Mouse (Mus musculus): Measurements from ENCODE around the gene Cenpf. TPM values are rescaled to one million over a fixed set of nuclear protein-coding genes. Genes with fewer than 3 reads are reported as not detected.

Cenpf gene
- polyA plus RNA-seq, 1 experiment from 2014 or later = 47.0 TPM

DNA sequence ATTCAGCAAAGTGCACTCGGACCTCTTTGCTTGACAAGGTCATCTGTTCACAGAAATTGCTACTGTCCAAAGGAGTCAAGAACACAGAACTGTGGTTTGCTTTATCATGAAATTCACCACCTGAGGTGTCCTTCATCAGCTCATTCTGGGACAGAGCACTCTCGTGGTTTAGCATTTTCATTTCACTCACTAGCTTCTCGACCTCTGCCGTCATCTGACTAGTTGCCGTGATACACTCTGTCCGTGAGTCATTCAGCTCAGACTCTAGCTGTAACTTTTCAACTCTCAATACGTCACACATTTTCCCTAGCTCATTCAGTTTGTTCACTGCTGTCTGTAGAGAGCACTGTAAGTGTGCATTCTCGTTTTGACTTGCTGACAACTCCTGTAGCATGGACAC lies 30.5 kb downstream of the Cenpf start:
- ATAC-seq (replicated peaks; ENCODE audit: low FRiP score) (no peak), DNase-seq (ENCODE audit: low spot score) (no peak)
- WGBS = 86% methylated on average over 8 of the region's 8 CpGs

DNA sequence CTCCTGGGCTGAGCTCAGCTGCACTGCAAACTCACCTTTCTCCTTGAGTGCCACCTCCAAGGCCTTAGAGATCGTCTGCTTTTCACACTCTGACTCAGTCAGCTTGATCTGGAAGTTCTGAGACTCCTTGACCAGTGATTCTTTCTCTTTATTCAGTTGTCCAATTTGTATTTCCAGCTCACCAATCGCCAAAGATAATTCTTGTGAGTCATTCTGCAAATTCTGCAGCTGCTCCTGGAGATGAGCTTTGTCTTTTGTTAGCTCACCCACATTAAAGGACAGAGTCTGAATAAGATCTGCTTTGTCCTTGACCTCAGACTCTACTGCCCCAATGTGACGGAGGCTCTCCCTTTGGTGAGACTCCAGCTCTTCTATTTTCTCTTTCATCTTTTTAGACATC lies 34.1 kb downstream of the Cenpf start:
- Histone ChIP-seq H3K4me3 (ENCODE audit: low read depth, low read length) (no peak overlapping the region), H3K4me2 (no peak overlapping the region), H3K9me3 (ENCODE audit: control insufficient read depth, low read length) (no peaks in the 10 kb centered on the region), H3K27ac (ENCODE audit: low read depth, low read length) (no peak overlapping the region), H3K4me1 (replicated peaks; ENCODE audit: control insufficient read depth, insufficient read depth, low read length) (no peaks in the 10 kb centered on the region), H3K36me3 (ENCODE audit: control insufficient read depth, insufficient read depth, low read length) (peaks cover 29% of the 10 kb centered on the region), H3K27me3 (replicated peaks; ENCODE audit: control insufficient read depth, insufficient read depth, low read length) (no peaks in the 10 kb centered on the region), H3K9ac (ENCODE audit: low read depth, low read length) (no peak overlapping the region)
- 91% methylated on average over 3 of the region's 3 CpGs for WGBS
- no peak for ATAC-seq (replicated peaks; ENCODE audit: low FRiP score)
- no peak for DNase-seq (ENCODE audit: low spot score)

More for the DNA sequence above, 30.5 kb downstream of the Cenpf start:
- Histone ChIP-seq H3K27me3 (replicated peaks; ENCODE audit: control insufficient read depth, insufficient read depth, low read length) (no peaks in the 10 kb centered on the region), H3K4me1 (replicated peaks; ENCODE audit: control insufficient read depth, insufficient read depth, low read length) (no peaks in the 10 kb centered on the region), H3K9me3 (ENCODE audit: control insufficient read depth, low read length) (no peaks in the 10 kb centered on the region), H3K4me2 (no peak overlapping the region), H3K27ac (ENCODE audit: low read depth, low read length) (no peak overlapping the region), H3K4me3 (ENCODE audit: low read depth, low read length) (no peak overlapping the region), H3K36me3 (ENCODE audit: control insufficient read depth, insufficient read depth, low read length) (peaks cover 24% of the 10 kb centered on the region), H3K9ac (ENCODE audit: low read depth, low read length) (no peak overlapping the region)

DNA sequence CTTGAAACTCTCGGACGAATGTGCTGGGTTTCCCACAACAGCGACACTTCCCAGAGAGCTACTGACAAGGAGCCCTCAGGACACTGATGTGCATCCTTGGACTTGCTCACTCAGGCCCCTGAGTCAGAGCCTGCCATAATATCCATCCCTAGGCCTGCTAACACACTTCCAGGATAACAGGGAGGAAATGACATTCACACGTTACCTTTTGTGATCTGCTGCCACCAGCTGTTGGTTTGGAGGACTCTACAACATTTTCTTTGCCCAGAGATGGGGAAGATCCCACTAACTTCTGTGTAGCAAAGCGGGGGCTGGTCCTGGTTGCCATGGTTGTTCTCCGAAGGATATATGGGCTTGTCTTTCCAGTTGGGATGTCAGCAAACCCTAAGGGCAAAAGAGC lies 41.3 kb downstream of the Cenpf start:
- no peak for DNase-seq (ENCODE audit: low spot score)
- 92% methylated on average over 6 of the region's 6 CpGs for WGBS

DNA sequence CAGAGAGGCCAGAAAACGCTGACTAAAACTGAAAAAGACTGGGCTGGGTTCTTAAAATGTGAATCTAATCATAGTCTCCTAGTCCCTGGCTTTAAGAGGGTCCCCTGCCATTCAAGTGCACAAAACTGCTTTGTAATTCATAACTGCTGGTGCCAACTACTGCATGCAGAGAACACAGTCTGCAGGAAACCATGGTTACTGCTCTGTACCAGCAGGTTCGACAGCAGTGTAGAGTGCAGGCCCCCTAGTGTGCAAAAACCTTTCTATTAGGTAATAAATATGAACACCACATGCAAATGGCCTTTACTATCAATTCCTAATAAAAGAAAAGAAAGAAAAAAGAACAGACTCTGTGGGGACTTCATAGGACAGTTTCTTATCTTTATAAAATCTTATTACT lies 42.5 kb downstream of the Cenpf start:
- no peak for ATAC-seq (replicated peaks; ENCODE audit: low FRiP score)
- no peaks in the 10 kb centered on the region for H3K4me1 ChIP-seq (replicated peaks; ENCODE audit: control insufficient read depth, insufficient read depth, low read length)
- DNase-seq (ENCODE audit: low spot score) = no peak
- no peaks in the 10 kb centered on the region for H3K27me3 ChIP-seq (replicated peaks; ENCODE audit: control insufficient read depth, insufficient read depth, low read length)
- 85% methylated on average over 2 of the region's 2 CpGs for whole genome bisulfite sequencing
- no peaks in the 10 kb centered on the region for H3K9me3 ChIP-seq (ENCODE audit: control insufficient read depth, low read length)
- H3K4me2 ChIP-seq = no peak overlapping the region
- H3K4me3 ChIP-seq (ENCODE audit: low read depth, low read length) = no peak overlapping the region
- H3K27ac ChIP-seq (ENCODE audit: low read depth, low read length) = no peak overlapping the region
- no peak overlapping the region for H3K9ac ChIP-seq (ENCODE audit: low read depth, low read length)
- peaks cover 34% of the 10 kb centered on the region for H3K36me3 ChIP-seq (ENCODE audit: control insufficient read depth, insufficient read depth, low read length)

More for the DNA sequence above, 41.3 kb downstream of the Cenpf start:
- H3K4me3 ChIP-seq (ENCODE audit: low read depth, low read length) = no peak overlapping the region
- H3K27me3 ChIP-seq (replicated peaks; ENCODE audit: control insufficient read depth, insufficient read depth, low read length) = no peaks in the 10 kb centered on the region
- no peaks in the 10 kb centered on the region for H3K4me1 ChIP-seq (replicated peaks; ENCODE audit: control insufficient read depth, insufficient read depth, low read length)
- ATAC-seq (replicated peaks; ENCODE audit: low FRiP score) = no peak
- H3K27ac ChIP-seq (ENCODE audit: low read depth, low read length) = no peak overlapping the region
- no peak overlapping the region for H3K4me2 ChIP-seq
- H3K36me3 ChIP-seq (ENCODE audit: control insufficient read depth, insufficient read depth, low read length) = peaks cover 35% of the 10 kb centered on the region
- no peaks in the 10 kb centered on the region for H3K9me3 ChIP-seq (ENCODE audit: control insufficient read depth, low read length)
- H3K9ac ChIP-seq (ENCODE audit: low read depth, low read length) = no peak overlapping the region

DNA sequence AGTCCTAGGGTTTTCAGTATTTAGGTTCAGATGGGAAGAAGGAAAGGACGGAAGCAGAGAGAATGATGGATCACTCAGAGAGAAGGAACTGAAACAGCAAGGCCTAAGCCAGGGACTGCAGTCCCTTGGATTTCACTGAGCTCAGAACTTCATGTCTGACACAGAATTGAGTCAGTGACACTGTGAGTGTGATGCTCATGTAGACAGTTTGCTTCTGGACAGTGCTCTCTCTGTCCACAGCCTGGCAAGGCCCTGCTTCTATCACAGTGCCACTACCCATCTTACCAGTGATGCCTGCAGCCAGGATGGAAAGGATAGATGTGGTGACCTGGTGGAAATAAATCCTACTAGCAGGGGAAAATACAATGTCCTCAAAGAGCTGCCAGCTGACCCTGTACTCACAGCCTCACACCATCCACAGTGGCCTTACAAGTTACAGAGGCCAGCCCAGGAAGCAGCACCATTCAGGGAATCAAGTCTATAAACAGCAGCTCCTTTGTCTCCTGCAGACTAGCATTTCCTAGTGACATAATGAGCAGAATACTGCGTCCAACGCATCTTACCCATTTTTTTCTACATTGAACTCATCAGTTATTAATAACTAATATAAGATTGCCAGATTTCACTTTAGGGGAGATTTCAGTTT lies 43.1 kb downstream of the Cenpf start:
- ATAC-seq (replicated peaks; ENCODE audit: low FRiP score) = no peak
- WGBS = 91% methylated on average over 3 of the region's 3 CpGs
- H3K36me3 ChIP-seq (ENCODE audit: control insufficient read depth, insufficient read depth, low read length) = peaks cover 33% of the 10 kb centered on the region

DNA sequence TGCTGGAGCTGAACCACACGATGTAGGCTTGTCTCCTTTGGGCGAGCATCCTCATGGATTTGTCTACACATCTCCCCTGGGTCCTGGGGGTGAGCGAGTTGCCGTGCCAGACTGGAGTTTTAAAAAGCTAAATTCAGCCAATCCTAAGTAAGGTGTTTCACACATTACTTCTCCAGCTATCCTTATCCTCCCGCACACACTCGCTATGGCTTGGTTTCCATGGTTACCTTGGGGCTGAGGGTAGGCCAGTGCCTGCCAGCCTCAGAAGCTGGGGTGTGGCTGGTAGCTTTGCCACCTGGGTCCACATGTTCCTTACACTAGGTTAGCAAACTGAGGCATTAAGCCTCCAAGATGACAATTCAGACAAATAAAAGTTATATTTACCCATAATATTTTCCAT lies 48.3 kb downstream of the Cenpf start:
- ATAC-seq (replicated peaks; ENCODE audit: low FRiP score) = no peak; the same call in 1 of the 2 replicates
- H3K36me3 ChIP-seq (ENCODE audit: control insufficient read depth, insufficient read depth, low read length) = peaks cover 9% of the 10 kb centered on the region; the same call in 1 of the 2 replicates
- WGBS = 85% methylated on average over 6 of the region's 6 CpGs

More for the DNA sequence above, 43.1 kb downstream of the Cenpf start:
- Histone ChIP-seq H3K9ac (ENCODE audit: low read depth, low read length) (no peak overlapping the region), H3K4me1 (replicated peaks; ENCODE audit: control insufficient read depth, insufficient read depth, low read length) (no peaks in the 10 kb centered on the region), H3K27ac (ENCODE audit: low read depth, low read length) (no peak overlapping the region), H3K4me3 (ENCODE audit: low read depth, low read length) (no peak overlapping the region), H3K4me2 (no peak overlapping the region), H3K27me3 (replicated peaks; ENCODE audit: control insufficient read depth, insufficient read depth, low read length) (no peaks in the 10 kb centered on the region), H3K9me3 (ENCODE audit: control insufficient read depth, low read length) (no peaks in the 10 kb centered on the region)
- no peak for DNase-seq (ENCODE audit: low spot score)

DNA sequence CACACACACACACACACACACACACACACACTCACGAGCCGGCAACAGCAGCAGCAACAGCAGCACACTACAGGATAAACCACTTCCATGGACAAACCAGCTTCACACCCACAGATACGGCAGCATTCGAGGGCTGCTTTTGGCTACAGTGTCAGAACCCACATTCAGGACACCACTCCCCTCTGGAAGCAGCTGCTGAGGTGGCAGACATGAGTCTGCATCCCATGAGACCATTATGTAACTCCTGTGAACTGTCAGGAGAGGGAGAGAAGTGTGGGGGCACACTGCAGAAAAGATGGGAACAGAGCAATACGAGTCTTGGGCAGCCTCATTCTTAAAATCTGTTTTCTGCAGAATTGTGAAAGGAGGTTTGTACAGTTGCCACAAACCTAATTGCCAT lies 54.1 kb downstream of the Cenpf start:
- no peak for DNase-seq (ENCODE audit: low spot score)
- Histone ChIP-seq H3K27ac (ENCODE audit: low read depth, low read length) (no peak overlapping the region), H3K9me3 (ENCODE audit: control insufficient read depth, low read length) (no peaks in the 10 kb centered on the region), H3K36me3 (ENCODE audit: control insufficient read depth, insufficient read depth, low read length) (no peaks in the 10 kb centered on the region), H3K4me1 (replicated peaks; ENCODE audit: control insufficient read depth, insufficient read depth, low read length) (no peaks in the 10 kb centered on the region), H3K4me2 (no peak overlapping the region), H3K27me3 (replicated peaks; ENCODE audit: control insufficient read depth, insufficient read depth, low read length) (no peaks in the 10 kb centered on the region), H3K9ac (ENCODE audit: low read depth, low read length) (no peak overlapping the region), H3K4me3 (ENCODE audit: low read depth, low read length) (no peak overlapping the region)
- ATAC-seq (replicated peaks; ENCODE audit: low FRiP score) = no peak
- 69% methylated on average over 5 of the region's 5 CpGs for WGBS

More for the DNA sequence above, 48.3 kb downstream of the Cenpf start:
- Histone ChIP-seq H3K4me1 (replicated peaks; ENCODE audit: control insufficient read depth, insufficient read depth, low read length) (no peaks in the 10 kb centered on the region), H3K9ac (ENCODE audit: low read depth, low read length) (no peak overlapping the region), H3K4me2 (no peak overlapping the region), H3K9me3 (ENCODE audit: control insufficient read depth, low read length) (no peaks in the 10 kb centered on the region), H3K4me3 (ENCODE audit: low read depth, low read length) (no peak overlapping the region), H3K27me3 (replicated peaks; ENCODE audit: control insufficient read depth, insufficient read depth, low read length) (no peaks in the 10 kb centered on the region), H3K27ac (ENCODE audit: low read depth, low read length) (no peak overlapping the region)
- no peak for DNase-seq (ENCODE audit: low spot score)

DNA sequence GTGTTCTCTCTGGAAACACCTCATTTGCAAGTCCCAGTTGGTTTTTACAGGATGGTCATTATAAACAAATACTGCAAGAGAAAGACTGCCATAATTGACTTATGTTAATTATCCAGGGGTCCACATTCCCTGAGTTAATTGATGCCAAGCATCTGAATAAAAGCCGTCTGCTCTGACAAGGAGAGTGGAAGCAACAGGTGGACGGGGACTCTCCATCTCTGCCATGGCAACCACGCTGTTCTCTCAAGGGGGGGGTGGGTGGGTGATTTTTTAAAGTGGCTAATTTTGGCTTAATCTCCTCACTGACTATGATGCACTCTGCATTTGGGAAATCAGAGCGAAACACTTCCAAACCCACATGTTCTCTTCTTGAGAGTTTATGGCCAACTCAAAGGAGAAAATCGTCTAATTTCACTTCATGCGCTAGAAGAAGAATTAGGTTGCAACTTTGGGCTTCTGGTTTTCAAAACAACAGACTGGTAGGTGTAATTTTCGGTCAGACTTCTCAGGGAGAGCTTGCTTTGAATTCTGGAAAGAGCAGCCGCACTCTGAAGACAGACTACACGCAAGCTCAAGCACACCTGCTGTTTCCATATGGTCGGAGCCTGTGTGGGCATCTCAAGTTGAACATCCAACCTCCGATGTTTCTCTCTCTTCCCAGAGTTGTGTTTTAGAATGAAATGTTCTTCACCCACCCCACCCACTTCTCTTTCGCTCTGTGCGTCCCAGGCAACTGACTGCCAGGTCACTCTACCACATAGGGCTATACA lies 55.8 kb downstream of the Cenpf start:
- no peaks in the 10 kb centered on the region for H3K27me3 ChIP-seq (replicated peaks; ENCODE audit: control insufficient read depth, insufficient read depth, low read length)
- ATAC-seq (replicated peaks; ENCODE audit: low FRiP score) = no peak
- no peaks in the 10 kb centered on the region for H3K9me3 ChIP-seq (ENCODE audit: control insufficient read depth, low read length)
- H3K4me2 ChIP-seq = no peak overlapping the region
- no peaks in the 10 kb centered on the region for H3K4me1 ChIP-seq (replicated peaks; ENCODE audit: control insufficient read depth, insufficient read depth, low read length)
- 81% methylated on average over 13 of the region's 13 CpGs for WGBS
- no peaks in the 10 kb centered on the region for H3K36me3 ChIP-seq (ENCODE audit: control insufficient read depth, insufficient read depth, low read length)
- no peak overlapping the region for H3K4me3 ChIP-seq (ENCODE audit: low read depth, low read length)
- no peak overlapping the region for H3K27ac ChIP-seq (ENCODE audit: low read depth, low read length)
- no peak for DNase-seq (ENCODE audit: low spot score)
- H3K9ac ChIP-seq (ENCODE audit: low read depth, low read length) = no peak overlapping the region

DNA sequence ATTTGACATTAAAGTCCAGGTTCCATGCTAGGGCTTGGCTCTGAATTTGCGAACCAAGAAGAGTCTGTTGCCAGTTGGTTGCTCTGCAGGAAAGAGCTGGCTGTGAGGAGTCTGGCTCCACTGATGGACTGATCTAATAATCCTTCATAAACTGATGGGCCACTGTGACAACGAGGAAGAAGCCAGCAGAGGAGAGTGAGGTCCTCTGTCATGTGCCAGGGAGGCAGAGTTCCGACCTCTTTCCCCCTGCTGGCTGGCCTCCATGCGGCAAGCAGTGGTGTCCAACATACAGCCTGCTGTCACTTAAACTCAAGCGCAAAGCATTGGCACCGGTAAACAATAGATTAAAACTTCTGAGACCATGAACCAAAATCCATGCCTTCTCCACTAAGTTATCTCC lies 57.9 kb downstream of the Cenpf start:
- Histone ChIP-seq H3K27me3 (replicated peaks; ENCODE audit: control insufficient read depth, insufficient read depth, low read length) (no peaks in the 10 kb centered on the region), H3K9ac (ENCODE audit: low read depth, low read length) (no peak overlapping the region), H3K9me3 (ENCODE audit: control insufficient read depth, low read length) (no peaks in the 10 kb centered on the region), H3K4me3 (ENCODE audit: low read depth, low read length) (no peak overlapping the region), H3K36me3 (ENCODE audit: control insufficient read depth, insufficient read depth, low read length) (no peaks in the 10 kb centered on the region), H3K4me1 (replicated peaks; ENCODE audit: control insufficient read depth, insufficient read depth, low read length) (no peaks in the 10 kb centered on the region), H3K4me2 (no peak overlapping the region), H3K27ac (ENCODE audit: low read depth, low read length) (no peak overlapping the region)
- ATAC-seq (replicated peaks; ENCODE audit: low FRiP score) = no peak
- no peak for DNase-seq (ENCODE audit: low spot score)
- WGBS = 63% methylated on average over 6 of the region's 6 CpGs

Measured in liver, embryonic 11.5 days (tissue).